Mouse (Mus musculus): ENCODE measurements around the gene Ptgir. TPM values are rescaled to one million over a fixed set of nuclear protein-coding genes. Genes with fewer than 3 reads are reported as not detected.
"Not testable (repeated sequence)": the region's sequence is repeated elsewhere in the genome, so short reads cannot be mapped to it uniquely, and the experiment has no call there.

Gene Ptgir
- polyA plus RNA-seq, 1 experiment from 2014 or later: 1.6 TPM

DNA sequence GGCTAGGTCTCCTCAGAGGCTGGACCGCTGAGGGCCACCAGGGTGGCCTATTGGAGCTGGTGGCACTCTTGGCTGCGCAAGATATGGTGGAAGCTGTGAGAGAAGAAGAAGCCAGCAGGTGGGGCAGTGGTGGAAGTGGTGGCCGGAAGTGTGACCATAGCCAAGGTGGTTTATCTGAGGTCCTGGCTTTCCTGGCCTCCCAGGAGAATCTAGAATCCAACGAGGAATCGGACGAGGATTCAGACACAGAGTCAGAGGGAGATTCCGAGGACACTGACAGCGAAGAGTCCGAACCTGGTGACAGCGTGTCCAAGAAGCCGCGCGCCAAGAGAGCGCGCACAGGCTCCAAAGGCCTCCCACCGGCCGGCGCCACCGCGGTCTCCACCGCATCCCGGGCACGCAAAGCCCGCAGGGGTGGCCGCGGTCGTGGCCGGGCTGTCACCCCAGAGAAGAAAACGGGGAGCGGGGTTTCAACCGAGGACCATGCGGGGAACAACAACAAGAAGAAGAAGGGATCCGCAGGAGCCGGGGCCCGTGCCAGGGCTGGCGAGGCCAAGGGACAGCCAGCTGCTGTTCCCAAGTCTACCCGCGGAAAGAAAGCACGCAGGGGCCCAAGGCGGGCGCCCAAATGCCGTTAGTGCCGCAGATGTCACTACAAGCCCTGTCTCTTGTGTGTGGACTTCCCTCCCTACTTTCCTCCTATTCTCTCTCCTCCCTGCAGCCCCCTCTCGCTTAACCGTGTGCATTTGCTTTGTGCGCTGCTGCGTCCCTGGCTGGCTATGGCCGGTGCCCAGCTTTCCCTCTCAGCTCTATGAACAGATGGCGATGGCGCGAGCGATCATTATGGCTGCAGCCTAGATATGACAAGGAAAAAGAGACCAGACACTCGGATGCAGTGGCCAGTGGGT is 40.4 kb downstream of the Ptgir start:
- Histone ChIP-seq H3K4me2 (peak overlapping the region; percentile 72), H3K27ac (ENCODE audit: low read depth) (no peak overlapping the region), H3K9ac (peak overlapping the region; percentile 38), H3K36me3 (ENCODE audit: insufficient read depth) (no peaks in the 10 kb centered on the region), H3K9me3 (ENCODE audit: low read depth, low read length) (no peaks in the 10 kb centered on the region), H3K4me3 (ENCODE audit: low read depth, low read length) (peak overlapping the region; percentile 35), H3K27me3 (ENCODE audit: insufficient read depth, low read length) (peaks cover 34% of the 10 kb centered on the region), H3K4me1 (ENCODE audit: insufficient read depth) (peaks cover 22% of the 10 kb centered on the region; the same call in 1 of the 2 replicates)
- DNase-seq (no peak), ATAC-seq (ENCODE audit: insufficient read depth) (no peak)
- WGBS: 5% methylated on average over 53 of the region's 53 CpGs
- TF ChIP-seq CTCF (IDR thresholded peaks at IDR 0.05; ENCODE audit: low read depth): peak; percentile 36; the same call in 1 of the 2 replicates

DNA sequence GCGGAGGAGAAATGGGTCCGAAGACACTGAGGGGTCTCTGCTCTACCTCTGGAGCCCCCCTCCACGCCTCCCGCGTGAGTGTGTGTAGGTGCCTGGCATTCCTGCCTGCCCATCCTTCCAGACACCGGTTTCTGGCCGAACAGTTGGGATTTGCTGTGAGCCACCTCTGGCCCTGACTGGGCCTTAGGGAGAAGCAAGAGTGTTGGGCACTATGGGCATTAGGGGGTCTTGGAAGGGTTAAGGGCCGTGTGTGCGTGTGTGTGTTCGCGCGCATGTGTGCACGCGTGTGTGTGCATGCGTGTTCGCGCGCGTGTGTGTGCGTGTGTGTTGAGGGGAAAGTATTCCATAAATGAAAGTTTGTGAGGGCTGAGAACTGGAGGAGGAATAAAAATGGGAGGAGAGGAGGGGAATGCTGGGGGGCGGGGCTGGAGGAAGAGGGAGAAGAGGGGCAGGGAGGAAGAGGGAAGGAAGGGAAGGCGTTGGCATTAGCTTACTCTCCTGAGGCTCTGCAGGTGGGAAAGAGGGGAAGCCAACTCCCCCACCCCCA is 41.1 kb downstream of the Ptgir start:
- H3K36me3 ChIP-seq (ENCODE audit: insufficient read depth): no peaks in the 10 kb centered on the region
- no peaks in the 10 kb centered on the region for H3K9me3 ChIP-seq (ENCODE audit: low read depth, low read length)
- peak overlapping the region; percentile 35 for H3K4me3 ChIP-seq (ENCODE audit: low read depth, low read length)
- 20% methylated on average over 22 of the region's 22 CpGs for WGBS
- ATAC-seq (ENCODE audit: insufficient read depth) (no peak), DNase-seq (no peak)
- peak overlapping the region; percentile 72 for H3K4me2 ChIP-seq
- no peak for TF ChIP-seq CTCF (IDR thresholded peaks at IDR 0.05; ENCODE audit: low read depth)
- H3K4me1 ChIP-seq (ENCODE audit: insufficient read depth): peaks cover 22% of the 10 kb centered on the region; the same call in 1 of the 2 replicates
- H3K27ac ChIP-seq (ENCODE audit: low read depth): no peak overlapping the region
- peaks cover 34% of the 10 kb centered on the region for H3K27me3 ChIP-seq (ENCODE audit: insufficient read depth, low read length)
- H3K9ac ChIP-seq: peak overlapping the region; percentile 38

DNA sequence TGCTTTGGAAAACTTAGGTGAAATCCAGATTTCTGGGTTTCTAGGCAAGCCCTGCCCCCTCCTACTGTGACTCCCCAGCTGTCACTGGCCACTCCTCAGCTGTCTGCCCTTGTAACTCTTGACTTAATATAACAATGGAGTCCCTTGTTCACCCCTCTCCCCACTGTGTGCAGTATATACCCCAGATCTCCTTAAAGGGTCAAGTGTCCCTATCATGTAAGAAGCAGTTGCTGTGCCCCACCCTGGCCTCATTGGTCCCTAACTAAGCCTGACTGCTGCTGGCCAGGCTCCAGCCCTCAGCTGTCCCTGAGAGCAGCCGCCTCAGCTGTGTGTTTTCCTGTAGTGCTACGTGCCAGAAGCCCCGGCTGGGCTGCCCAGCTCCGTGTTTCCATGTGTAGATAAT is 41.7 kb downstream of the Ptgir start:
- peak overlapping the region; percentile 33; the same call in 1 of the 2 replicates for H3K27ac ChIP-seq (ENCODE audit: low read depth)
- H3K4me1 ChIP-seq (ENCODE audit: insufficient read depth): peaks cover 22% of the 10 kb centered on the region; the same call in 1 of the 2 replicates
- no peak for TF ChIP-seq CTCF (IDR thresholded peaks at IDR 0.05; ENCODE audit: low read depth)
- H3K9ac ChIP-seq: no peak overlapping the region
- H3K36me3 ChIP-seq (ENCODE audit: insufficient read depth): no peaks in the 10 kb centered on the region
- no peak overlapping the region for H3K4me3 ChIP-seq (ENCODE audit: low read depth, low read length)
- ATAC-seq (ENCODE audit: insufficient read depth) (peak; percentile 29; the same call in 1 of the 2 replicates), DNase-seq (peak; percentile 86)
- peak overlapping the region; percentile 72 for H3K4me2 ChIP-seq
- peaks cover 34% of the 10 kb centered on the region for H3K27me3 ChIP-seq (ENCODE audit: insufficient read depth, low read length)
- 8% methylated on average over 4 of the region's 4 CpGs for WGBS
- no peaks in the 10 kb centered on the region for H3K9me3 ChIP-seq (ENCODE audit: low read depth, low read length)

DNA sequence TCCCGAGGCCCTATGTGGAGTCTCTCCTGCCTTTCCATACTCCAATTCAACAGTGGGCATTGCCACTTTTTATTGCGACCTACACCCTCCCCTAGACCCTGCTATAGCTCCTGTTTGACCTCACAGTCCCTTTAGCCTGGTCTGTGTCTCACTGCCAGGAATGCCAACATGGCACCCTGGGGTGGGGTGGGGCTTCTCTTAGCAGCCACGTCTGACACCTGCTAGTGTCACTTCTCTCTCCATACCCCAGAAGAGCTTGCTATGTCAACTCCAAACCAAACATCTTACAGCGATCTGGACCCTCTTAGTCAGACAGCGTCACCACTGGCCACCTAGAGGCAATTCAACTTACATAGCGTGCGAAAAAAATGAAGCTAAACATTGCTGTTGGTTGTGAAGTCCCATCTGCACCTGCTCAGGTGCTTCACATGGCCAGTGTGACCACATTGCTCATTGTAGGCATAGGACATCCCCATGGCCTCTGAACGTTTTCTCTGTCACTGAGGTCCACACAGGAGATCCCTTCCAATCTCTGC is 42.7 kb downstream of the Ptgir start:
- TF ChIP-seq CTCF (IDR thresholded peaks at IDR 0.05; ENCODE audit: low read depth): no peak
- Histone ChIP-seq H3K4me3 (ENCODE audit: low read depth, low read length) (no peak overlapping the region), H3K27me3 (ENCODE audit: insufficient read depth, low read length) (peaks cover 34% of the 10 kb centered on the region), H3K9me3 (ENCODE audit: low read depth, low read length) (no peaks in the 10 kb centered on the region), H3K36me3 (ENCODE audit: insufficient read depth) (no peaks in the 10 kb centered on the region), H3K4me1 (ENCODE audit: insufficient read depth) (peaks cover 22% of the 10 kb centered on the region; the same call in 1 of the 2 replicates), H3K9ac (no peak overlapping the region), H3K27ac (ENCODE audit: low read depth) (no peak overlapping the region), H3K4me2 (no peak overlapping the region)
- 53% methylated on average over 8 of the region's 8 CpGs for whole genome bisulfite sequencing
- no peak for ATAC-seq (ENCODE audit: insufficient read depth)
- no peak for DNase-seq

DNA sequence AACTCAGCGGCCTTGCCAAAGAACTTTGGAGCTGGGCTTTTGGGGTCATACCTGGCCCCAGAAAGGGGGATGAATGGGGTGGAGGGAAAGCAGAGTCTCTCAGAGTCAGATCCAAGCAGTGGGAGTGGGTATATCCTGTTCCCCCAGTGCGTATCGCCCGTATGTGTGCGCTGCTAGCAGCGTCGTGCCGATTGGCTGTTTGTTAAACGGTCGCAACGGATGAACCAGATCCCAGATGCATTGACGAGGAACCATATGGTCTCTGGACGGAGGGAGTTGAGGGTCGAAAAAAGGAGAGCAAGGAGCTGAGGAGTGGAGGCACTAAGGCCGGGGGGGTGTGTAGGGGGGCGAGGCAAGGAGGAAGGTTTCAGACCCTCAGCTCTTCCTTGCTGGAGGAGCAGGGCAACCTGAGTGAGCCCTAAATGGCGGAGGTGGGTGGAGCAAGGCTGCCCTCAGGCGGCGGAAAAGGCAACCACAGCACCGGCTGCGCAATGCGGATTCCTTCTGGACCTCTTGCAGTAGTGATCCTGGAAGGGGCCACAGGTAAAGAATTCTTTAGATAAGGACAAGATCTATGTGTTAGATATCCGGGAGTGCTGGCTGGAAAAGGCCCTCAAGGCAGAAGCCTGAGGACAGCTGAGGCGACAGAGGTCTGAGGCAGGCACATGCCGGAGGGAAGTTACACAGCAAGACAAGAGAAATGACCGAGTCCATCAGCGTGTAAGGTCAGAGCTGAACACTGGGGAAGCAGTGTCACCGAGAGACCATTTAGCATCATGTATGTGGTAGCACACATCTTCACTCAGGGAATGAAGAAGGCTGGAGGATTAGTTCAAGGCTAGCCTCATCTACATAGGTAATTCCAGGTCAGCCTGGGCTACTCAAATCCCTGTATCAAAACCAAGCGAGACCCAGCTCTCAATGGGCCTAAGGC is 43.9 kb downstream of the Ptgir start:
- Histone ChIP-seq H3K9ac (peak overlapping the region; percentile 5), H3K4me3 (ENCODE audit: low read depth, low read length) (peak overlapping the region; percentile 14; the same call in 1 of the 2 replicates), H3K27me3 (ENCODE audit: insufficient read depth, low read length) (peaks cover 28% of the 10 kb centered on the region), H3K27ac (ENCODE audit: low read depth) (no peak overlapping the region), H3K4me1 (ENCODE audit: insufficient read depth) (peaks cover 22% of the 10 kb centered on the region; the same call in 1 of the 2 replicates), H3K36me3 (ENCODE audit: insufficient read depth) (no peaks in the 10 kb centered on the region), H3K4me2 (peak overlapping the region; percentile 60), H3K9me3 (ENCODE audit: low read depth, low read length) (no peaks in the 10 kb centered on the region)
- TF ChIP-seq CTCF (IDR thresholded peaks at IDR 0.05; ENCODE audit: low read depth): peak; percentile 95
- ATAC-seq (ENCODE audit: insufficient read depth) (peak; percentile 33), DNase-seq (peak; percentile 90)
- WGBS: 9% methylated on average over 29 of the region's 29 CpGs

DNA sequence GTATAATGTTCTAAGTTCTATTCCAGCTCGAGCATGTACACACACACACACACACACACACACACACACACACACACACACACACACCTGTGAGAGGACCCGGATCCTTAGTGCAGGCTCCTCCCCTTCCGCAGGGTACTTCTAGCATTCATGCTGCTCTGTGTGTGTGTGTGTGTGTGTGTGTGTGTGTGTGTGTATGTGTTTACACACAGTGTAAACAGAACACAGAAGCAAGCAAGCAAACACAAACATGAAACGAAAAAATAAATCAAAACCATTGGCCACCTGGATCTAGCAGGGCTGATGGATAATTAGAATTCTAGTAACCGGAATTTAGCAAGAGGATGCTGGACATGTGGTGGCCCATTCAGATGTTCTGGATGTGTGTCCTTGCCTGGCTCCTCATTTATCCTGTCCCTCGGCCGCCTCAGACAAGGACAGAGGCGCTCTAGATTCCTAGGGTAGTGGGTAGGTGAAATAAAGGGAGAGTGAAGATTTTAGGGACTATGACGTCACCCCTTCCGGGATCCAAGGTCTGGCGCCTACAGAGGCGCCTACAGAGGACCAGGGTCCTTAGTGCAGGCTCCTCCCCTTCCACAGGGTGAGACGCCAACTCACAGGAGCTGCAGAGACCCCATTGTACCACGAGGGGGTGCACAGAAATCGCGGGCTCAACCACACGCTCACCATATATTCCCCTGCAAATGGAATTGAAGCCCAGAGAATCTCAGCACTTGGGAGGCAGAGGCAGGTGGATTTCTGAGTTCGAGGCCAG is 44.8 kb downstream of the Ptgir start:
- WGBS: 18% methylated on average over 18 of the region's 18 CpGs
- H3K27ac ChIP-seq (ENCODE audit: low read depth): no peak overlapping the region
- H3K9me3 ChIP-seq (ENCODE audit: low read depth, low read length): no peaks in the 10 kb centered on the region
- no peak overlapping the region for H3K9ac ChIP-seq
- H3K27me3 ChIP-seq (ENCODE audit: insufficient read depth, low read length): peaks cover 19% of the 10 kb centered on the region
- TF ChIP-seq CTCF (IDR thresholded peaks at IDR 0.05; ENCODE audit: low read depth): peak; percentile 91
- ATAC-seq (ENCODE audit: insufficient read depth): peak; percentile 67
- peaks cover 22% of the 10 kb centered on the region; the same call in 1 of the 2 replicates for H3K4me1 ChIP-seq (ENCODE audit: insufficient read depth)
- H3K36me3 ChIP-seq (ENCODE audit: insufficient read depth): no peaks in the 10 kb centered on the region
- peak; percentile 93 for DNase-seq
- H3K4me2 ChIP-seq: peak overlapping the region; percentile 29; the same call in 1 of the 2 replicates
- no peak overlapping the region for H3K4me3 ChIP-seq (ENCODE audit: low read depth, low read length)

DNA sequence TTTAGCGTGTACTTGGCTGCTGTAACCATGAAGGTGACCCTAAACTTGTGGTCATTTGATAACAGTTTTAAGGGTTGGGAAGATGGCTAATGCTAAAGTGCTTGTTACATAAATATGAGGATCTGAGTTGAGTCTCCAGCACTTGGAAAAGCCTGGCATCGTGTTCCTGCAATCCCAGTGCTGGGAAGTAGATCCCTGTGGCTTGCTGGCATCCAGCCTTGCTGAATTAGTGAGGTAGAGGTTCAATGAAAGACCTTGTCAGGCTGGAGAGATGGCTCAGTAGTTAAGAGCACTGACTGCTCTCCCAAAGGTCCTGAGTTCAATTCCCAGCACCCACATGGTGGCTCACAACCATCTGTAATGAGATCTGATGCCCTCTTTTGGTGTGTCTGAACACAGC is 47.5 kb downstream of the Ptgir start:
- H3K27me3 ChIP-seq (ENCODE audit: insufficient read depth, low read length); H3K9me3 ChIP-seq (ENCODE audit: low read depth, low read length); DNase-seq; H3K9ac ChIP-seq; H3K27ac ChIP-seq (ENCODE audit: low read depth); H3K36me3 ChIP-seq (ENCODE audit: insufficient read depth); H3K4me2 ChIP-seq; H3K4me1 ChIP-seq (ENCODE audit: insufficient read depth); ATAC-seq (ENCODE audit: insufficient read depth); H3K4me3 ChIP-seq (ENCODE audit: low read depth, low read length): not testable (repeated sequence)
- WGBS: 49% methylated on average over 2 of the region's 2 CpGs

Data from lung, embryonic 14.5 days (tissue).